Mouse (Mus musculus) hindbrain, embryonic 13.5 days (tissue): ENCODE measurements around the gene St3gal5. TPM values are rescaled to one million over a fixed set of nuclear protein-coding genes. Genes with fewer than 3 reads are reported as not detected.
A peak's percentile ranks its signal among the peaks of the same experiment; 100 is the strongest.

ENCODE experiments used
- ATAC-seq: fragments of 200-750 bp; cut with Nextera tagmentation; 2 replicates; pipeline ENCODE4 v1.8.0; 2017; ENCODE audit warnings: moderate TSS enrichment; ENCODE audit not compliant: low FRiP score
- H3K27ac ChIP-seq: fragments of 300-500 bp; sonication (generic); 2 replicates; pipeline ENCODE4 v1.5.1; 2015; ENCODE audit warnings: inconsistent platforms, mild to moderate bottlenecking, moderate library complexity
- H3K27me3 ChIP-seq: fragments of 300-500 bp; sonication (generic); 2 replicates; pipeline ENCODE4 v1.6.1; 2015; ENCODE audit warnings: mild to moderate bottlenecking, inconsistent platforms
- H3K36me3 ChIP-seq: fragments of 300-500 bp; sonication (generic); 2 replicates; pipeline ENCODE4 v1.6.1; 2015; ENCODE audit warnings: mild to moderate bottlenecking, inconsistent platforms
- H3K4me1 ChIP-seq: fragments of 300-500 bp; sonication (generic); replicated peaks from 2 replicates; pipeline ENCODE4 v1.6.1; 2015; ENCODE audit warnings: inconsistent platforms
- H3K4me2 ChIP-seq: fragments of 300-500 bp; sonication (generic); 2 replicates; pipeline ENCODE4 v1.6.1; 2015; ENCODE audit warnings: inconsistent platforms, mild to moderate bottlenecking, moderate library complexity
- H3K4me3 ChIP-seq: fragments of 300-500 bp; sonication (generic); 2 replicates; pipeline ENCODE4 v1.5.1; 2015; ENCODE audit warnings: mild to moderate bottlenecking, inconsistent platforms
- H3K9ac ChIP-seq: fragments of 300-500 bp; sonication (generic); 2 replicates; pipeline ENCODE4 v1.6.1; 2015; ENCODE audit warnings: mild to moderate bottlenecking, inconsistent platforms
- H3K9me3 ChIP-seq: fragments of 300-500 bp; sonication (generic); 2 replicates; pipeline ENCODE4 v1.6.1; 2016; ENCODE audit warnings: inconsistent platforms
- WGBS: fragments of 180-500 bp; shearing (Covaris S2); methylation state at CpG from one replicate; pipeline ENCODE4 v1.1.7; 2015; 5-methylcytosine and 5-hydroxymethylcytosine counted together
- polyA plus RNA-seq: library from polyadenylated mRNA; unstranded; fragments of >200 nt; fragmentation: Nextera tagmentation; extraction: Ambion mirVana; gene quantifications from 2 replicates; pipeline ENCODE4 v1.2.1, GENCODE M21; 2015

St3gal5 gene
- polyA plus RNA-seq, 1 experiment from 2014 or later, result 52.9 TPM

- Histone ChIP-seq H3K9me3 (no peaks in the 10 kb centered on the region), H3K27ac (peak overlapping the region; percentile 4; the same call in 1 of the 2 replicates), H3K27me3 (no peaks in the 10 kb centered on the region), H3K4me2 (peak overlapping the region; percentile 83), H3K9ac (peak overlapping the region; percentile 90), H3K36me3 (no peaks in the 10 kb centered on the region), H3K4me3 (peak overlapping the region; percentile 66), H3K4me1 (peaks cover 43% of the 10 kb centered on the region)
- ATAC-seq, result no peak
- 36% methylated on average over 2 of the region's 2 CpGs for WGBS
These were observed 1.3 kb downstream of the St3gal5 start for GRCm38 (mm10) chr6:72098691-72099090.

- 84% methylated on average over 3 of the region's 3 CpGs for WGBS
- Histone ChIP-seq H3K4me3 (peak overlapping the region; percentile 66), H3K27me3 (no peaks in the 10 kb centered on the region), H3K27ac (peak overlapping the region; percentile 4; the same call in 1 of the 2 replicates), H3K36me3 (no peaks in the 10 kb centered on the region), H3K4me1 (peaks cover 43% of the 10 kb centered on the region), H3K9ac (peak overlapping the region; percentile 90; the same call in 1 of the 2 replicates), H3K9me3 (no peaks in the 10 kb centered on the region), H3K4me2 (peak overlapping the region; percentile 83)
- ATAC-seq, result no peak
These were observed 1.9 kb downstream of the St3gal5 start for GRCm38 (mm10) chr6:72099281-72099680.

- ATAC-seq, result no peak
These were observed 2.8 kb downstream of the St3gal5 start for GRCm38 (mm10) chr6:72100171-72100570.

GRCm38 (mm10) chr6:72100939-72101338, 3.5 kb downstream of the St3gal5 start:
- no peak for ATAC-seq
- Histone ChIP-seq H3K27me3 (no peaks in the 10 kb centered on the region), H3K4me2 (no peak overlapping the region), H3K4me3 (no peak overlapping the region), H3K9me3 (no peaks in the 10 kb centered on the region), H3K4me1 (peaks cover 43% of the 10 kb centered on the region), H3K27ac (no peak overlapping the region), H3K36me3 (no peaks in the 10 kb centered on the region), H3K9ac (no peak overlapping the region)
- WGBS, result 83% methylated on average over 8 of the region's 8 CpGs

More at GRCm38 (mm10) chr6:72100171-72100570, 2.8 kb downstream of the St3gal5 start:
- Histone ChIP-seq H3K36me3 (no peaks in the 10 kb centered on the region), H3K4me2 (0 out of 2 replicates have a peak overlapping the region, but pooled peaks have one; percentile 83), H3K9me3 (no peaks in the 10 kb centered on the region), H3K4me1 (peaks cover 43% of the 10 kb centered on the region), H3K27me3 (no peaks in the 10 kb centered on the region), H3K9ac (no peak overlapping the region), H3K27ac (no peak overlapping the region), H3K4me3 (no peak overlapping the region)
- 55% methylated on average over 5 of the region's 5 CpGs for WGBS

GRCm38 (mm10) chr6:72101386-72101785, 4.0 kb downstream of the St3gal5 start:
- H3K36me3 ChIP-seq, result no peaks in the 10 kb centered on the region
- H3K27me3 ChIP-seq, result no peaks in the 10 kb centered on the region
- no peak overlapping the region for H3K9ac ChIP-seq
- no peak overlapping the region for H3K27ac ChIP-seq
- peaks cover 43% of the 10 kb centered on the region for H3K4me1 ChIP-seq
- no peak overlapping the region for H3K4me2 ChIP-seq
- H3K9me3 ChIP-seq, result no peaks in the 10 kb centered on the region
- 86% methylated on average over 4 of the region's 4 CpGs for WGBS
- H3K4me3 ChIP-seq, result no peak overlapping the region
- ATAC-seq, result no peak

GRCm38 (mm10) chr6:72102066-72102465, 4.7 kb downstream of the St3gal5 start:
- no peak for ATAC-seq
- Histone ChIP-seq H3K36me3 (no peaks in the 10 kb centered on the region), H3K27me3 (no peaks in the 10 kb centered on the region), H3K4me3 (no peak overlapping the region), H3K4me2 (no peak overlapping the region), H3K9ac (no peak overlapping the region), H3K4me1 (peaks cover 40% of the 10 kb centered on the region), H3K27ac (no peak overlapping the region), H3K9me3 (no peaks in the 10 kb centered on the region)
- 84% methylated on average over 5 of the region's 5 CpGs for WGBS

- H3K27ac ChIP-seq, result no peak overlapping the region
- no peak for ATAC-seq
- 85% methylated on average over 7 of the region's 7 CpGs for WGBS
- no peaks in the 10 kb centered on the region for H3K27me3 ChIP-seq
- H3K9ac ChIP-seq, result no peak overlapping the region
- H3K4me1 ChIP-seq, result peaks cover 37% of the 10 kb centered on the region
- H3K9me3 ChIP-seq, result no peaks in the 10 kb centered on the region
- H3K4me3 ChIP-seq, result no peak overlapping the region
- H3K4me2 ChIP-seq, result no peak overlapping the region
- no peaks in the 10 kb centered on the region for H3K36me3 ChIP-seq
These were observed 7.1 kb downstream of the St3gal5 start for GRCm38 (mm10) chr6:72104534-72104933.

GRCm38 (mm10) chr6:72108941-72109892, 11.8 kb downstream of the St3gal5 start:
- Histone ChIP-seq H3K9ac (no peak overlapping the region), H3K9me3 (no peaks in the 10 kb centered on the region), H3K36me3 (no peaks in the 10 kb centered on the region), H3K4me3 (no peak overlapping the region), H3K4me1 (peaks cover 30% of the 10 kb centered on the region), H3K27ac (0 out of 2 replicates have a peak overlapping the region, but pooled peaks have one; percentile 55), H3K27me3 (no peaks in the 10 kb centered on the region), H3K4me2 (no peak overlapping the region)
- ATAC-seq, result 0 out of 2 replicates have a peak, but pooled peaks have one; percentile 57
- 66% methylated on average over 14 of the region's 14 CpGs for WGBS

- H3K4me3 ChIP-seq, result no peak overlapping the region
- no peak overlapping the region for H3K27ac ChIP-seq
- H3K27me3 ChIP-seq, result no peaks in the 10 kb centered on the region
- H3K4me1 ChIP-seq, result peaks cover 30% of the 10 kb centered on the region
- no peaks in the 10 kb centered on the region for H3K36me3 ChIP-seq
- no peak overlapping the region for H3K9ac ChIP-seq
- no peak overlapping the region for H3K4me2 ChIP-seq
- ATAC-seq, result no peak
- 83% methylated on average over 3 of the region's 3 CpGs for WGBS
- no peaks in the 10 kb centered on the region for H3K9me3 ChIP-seq
These were observed 13.2 kb downstream of the St3gal5 start for GRCm38 (mm10) chr6:72110577-72110976.

GRCm38 (mm10) chr6:72112575-72112974, 15.2 kb downstream of the St3gal5 start:
- 0 out of 2 replicates have a peak overlapping the region, but pooled peaks have one; percentile 23 for H3K27ac ChIP-seq
- ATAC-seq, result no peak
- H3K27me3 ChIP-seq, result no peaks in the 10 kb centered on the region
- no peak overlapping the region for H3K4me3 ChIP-seq
- H3K4me2 ChIP-seq, result no peak overlapping the region
- H3K9me3 ChIP-seq, result no peaks in the 10 kb centered on the region
- H3K9ac ChIP-seq, result no peak overlapping the region
- H3K36me3 ChIP-seq, result no peaks in the 10 kb centered on the region
- WGBS, result 53% methylated on average over 6 of the region's 6 CpGs
- H3K4me1 ChIP-seq, result peaks cover 30% of the 10 kb centered on the region

GRCm38 (mm10) chr6:72113093-72113702, 15.8 kb downstream of the St3gal5 start:
- ATAC-seq, result no peak
- H3K4me3 ChIP-seq, result no peak overlapping the region
- 96% methylated on average over 2 of the region's 2 CpGs for WGBS
- H3K9me3 ChIP-seq, result no peaks in the 10 kb centered on the region
- H3K9ac ChIP-seq, result no peak overlapping the region
- no peaks in the 10 kb centered on the region for H3K27me3 ChIP-seq
- no peaks in the 10 kb centered on the region for H3K36me3 ChIP-seq
- H3K4me1 ChIP-seq, result peaks cover 30% of the 10 kb centered on the region
- H3K4me2 ChIP-seq, result no peak overlapping the region
- H3K27ac ChIP-seq, result no peak overlapping the region

- Histone ChIP-seq H3K36me3 (no peaks in the 10 kb centered on the region), H3K27ac (no peak overlapping the region), H3K4me1 (peaks cover 13% of the 10 kb centered on the region), H3K4me2 (no peak overlapping the region), H3K9me3 (no peaks in the 10 kb centered on the region), H3K9ac (no peak overlapping the region), H3K4me3 (no peak overlapping the region), H3K27me3 (no peaks in the 10 kb centered on the region)
- ATAC-seq, result no peak
- WGBS, result 87% methylated on average over 7 of the region's 7 CpGs
These were observed 17.5 kb downstream of the St3gal5 start for GRCm38 (mm10) chr6:72114902-72115301.
